Comparison of ENCODE assay signal across 25 mouse cellular contexts in genomic region chr16:93189412-93189811, GRCm38 (mm10).
DNase-seq lines count a peak whose midpoint lies in the region; ATAC-seq and TF ChIP-seq lines count a peak whose summit lies in the region.
"Had no signal": no experiment of that assay in that cellular context is flagged by ENCODE, and none has a peak within 500 bp of the region (broad histone marks: within the 10 kb centered on the region; RNA-seq: fewer than 3 reads in every experiment).

No protein-coding gene starts in this region.

- no peak overlapping the region for H3ac ChIP-seq in myocyte (ENCODE audit: control insufficient read depth, insufficient read length)

- H3K4me1 ChIP-seq in forebrain, embryonic 12.5 days = no peaks in the 10 kb centered on the region
- no peaks in the 10 kb centered on the region for H3K4me1 ChIP-seq in stomach, postnatal 0 days (replicated peaks; ENCODE audit: control insufficient read depth, insufficient read depth)
- no peaks in the 10 kb centered on the region for H3K4me1 ChIP-seq in hindbrain, embryonic 14.5 days (replicated peaks; ENCODE audit: control insufficient read depth, insufficient read depth, low read length)
- H3K4me1 ChIP-seq: hindbrain, embryonic 10.5 days; limb, embryonic 15.5 days; midbrain, embryonic 15.5 days; stomach, embryonic 15.5 days had no signal

- peak; percentile 16 for DNase-seq in adrenal gland, postnatal 14 days
- DNase-seq in adrenal gland, postnatal 36 days = no peak
- peak; percentile 49 for DNase-seq in Muller cell, postnatal 12 days (ENCODE audit: inconsistent ontology term)
- peak; percentile 80 for DNase-seq in fibroblast of lung, adult 2 months (ENCODE audit: low read depth)
- DNase-seq in stomach, postnatal 0 days (ENCODE audit: low spot score) = no peak
- no peak for DNase-seq in hindbrain, embryonic 14.5 days (ENCODE audit: low spot score)
- DNase-seq: cerebellum, adult 11-12 months; cerebellum, postnatal 14 days; gastrocnemius, postnatal 10 days; heart, adult 11 months; kidney, adult 2 months; thymus, adult 18-20 months had no signal

- no peak overlapping the region for H3K4me3 ChIP-seq in myocyte
- no peak overlapping the region for H3K4me3 ChIP-seq in forebrain, embryonic 12.5 days (replicated peaks)
- H3K4me3 ChIP-seq in stomach, postnatal 0 days (ENCODE audit: low read depth, low read length) = no peak overlapping the region
- H3K4me3 ChIP-seq in hindbrain, embryonic 14.5 days (replicated peaks; ENCODE audit: low read length) = no peak overlapping the region
- H3K4me3 ChIP-seq: hindbrain, embryonic 10.5 days; left cerebral cortex, adult 2 months; limb, embryonic 15.5 days; liver, embryonic 15.5 days; midbrain, embryonic 15.5 days; stomach, embryonic 15.5 days had no signal

- no peaks in the 10 kb centered on the region for H3K27me3 ChIP-seq in myocyte (ENCODE audit: control insufficient read depth, insufficient read depth, insufficient read length)
- no peaks in the 10 kb centered on the region for H3K27me3 ChIP-seq in forebrain, embryonic 12.5 days
- no peaks in the 10 kb centered on the region for H3K27me3 ChIP-seq in stomach, postnatal 0 days (ENCODE audit: control insufficient read depth, insufficient read depth, low read length)
- H3K27me3 ChIP-seq in hindbrain, embryonic 14.5 days (ENCODE audit: control insufficient read depth, insufficient read depth, low read length) = no peaks in the 10 kb centered on the region
- H3K27me3 ChIP-seq: CH12.LX; limb, embryonic 15.5 days; midbrain, embryonic 15.5 days; stomach, embryonic 15.5 days had no signal

- 83% methylated on average over 5 of the region's 5 CpGs for WGBS in forebrain, embryonic 12.5 days
- 79% methylated on average over 5 of the region's 5 CpGs for whole genome bisulfite sequencing in stomach, postnatal 0 days
- WGBS in hindbrain, embryonic 14.5 days = 90% methylated on average over 5 of the region's 5 CpGs

- no peaks in the 10 kb centered on the region for H3K79me2 ChIP-seq in myocyte (ENCODE audit: control insufficient read depth, insufficient read depth)

- H3K36me3 ChIP-seq in myocyte (ENCODE audit: control insufficient read depth, insufficient read depth) = no peaks in the 10 kb centered on the region
- no peaks in the 10 kb centered on the region for H3K36me3 ChIP-seq in forebrain, embryonic 12.5 days (replicated peaks)
- H3K36me3 ChIP-seq in stomach, postnatal 0 days (ENCODE audit: control insufficient read depth, insufficient read depth, low read length) = no peaks in the 10 kb centered on the region
- no peaks in the 10 kb centered on the region for H3K36me3 ChIP-seq in hindbrain, embryonic 14.5 days (replicated peaks; ENCODE audit: control insufficient read depth, insufficient read depth)
- H3K36me3 ChIP-seq: G1E; hindbrain, embryonic 10.5 days; limb, embryonic 15.5 days; liver, embryonic 15.5 days; midbrain, embryonic 15.5 days; stomach, embryonic 15.5 days had no signal

- TF ChIP-seq CTCF in stomach, postnatal 0 days (IDR thresholded peaks at IDR 0.05; ENCODE audit: low read depth) = no peak

- no peak for TF ChIP-seq EP300 in stomach, postnatal 0 days (optimal IDR thresholded peaks at IDR 0.05)

- no peak for TF ChIP-seq POLR2A in myocyte (IDR thresholded peaks at IDR 0.05; ENCODE audit: insufficient read length, low read depth)

- H3K27ac ChIP-seq in forebrain, embryonic 12.5 days = no peak overlapping the region
- no peak overlapping the region for H3K27ac ChIP-seq in stomach, postnatal 0 days (replicated peaks)
- no peak overlapping the region for H3K27ac ChIP-seq in hindbrain, embryonic 14.5 days
- H3K27ac ChIP-seq: hindbrain, embryonic 10.5 days; kidney, postnatal 0 days; left cerebral cortex, adult 2 months; limb, embryonic 15.5 days; liver, embryonic 15.5 days; midbrain, embryonic 15.5 days; stomach, embryonic 15.5 days had no signal

- no peak for ATAC-seq in forebrain, embryonic 12.5 days (ENCODE audit: low FRiP score)
- ATAC-seq in stomach, postnatal 0 days (ENCODE audit: low FRiP score, low TSS enrichment) = no peak
- ATAC-seq in hindbrain, embryonic 14.5 days (ENCODE audit: low FRiP score) = no peak
- ATAC-seq: forebrain, embryonic 14.5 days; midbrain, embryonic 15.5 days had no signal

- no peaks in the 10 kb centered on the region for H3K9me3 ChIP-seq in forebrain, embryonic 12.5 days
- H3K9me3 ChIP-seq in stomach, postnatal 0 days (ENCODE audit: control insufficient read depth, low read length) = no peaks in the 10 kb centered on the region
- no peaks in the 10 kb centered on the region for H3K9me3 ChIP-seq in hindbrain, embryonic 14.5 days (ENCODE audit: control insufficient read depth, low read length)
- H3K9me3 ChIP-seq: G1E; hindbrain, embryonic 10.5 days; limb, embryonic 15.5 days; liver, embryonic 15.5 days; midbrain, embryonic 15.5 days; stomach, embryonic 15.5 days had no signal

- no peak overlapping the region for H3K4me2 ChIP-seq in myocyte (ENCODE audit: low read depth)
- no peak overlapping the region for H3K4me2 ChIP-seq in forebrain, embryonic 12.5 days
- no peak overlapping the region for H3K4me2 ChIP-seq in stomach, postnatal 0 days (replicated peaks; ENCODE audit: low read depth)
- H3K4me2 ChIP-seq in hindbrain, embryonic 14.5 days (replicated peaks) = no peak overlapping the region
- H3K4me2 ChIP-seq: heart, embryonic 11.5 days; limb, embryonic 15.5 days; liver, embryonic 15.5 days; midbrain, embryonic 15.5 days; stomach, embryonic 15.5 days had no signal

- H3K9ac ChIP-seq in forebrain, embryonic 12.5 days = no peak overlapping the region
- no peak overlapping the region for H3K9ac ChIP-seq in stomach, postnatal 0 days (ENCODE audit: low read length)
- H3K9ac ChIP-seq in hindbrain, embryonic 14.5 days = no peak overlapping the region
- H3K9ac ChIP-seq: limb, embryonic 15.5 days; liver, embryonic 15.5 days; midbrain, embryonic 15.5 days; stomach, embryonic 15.5 days had no signal

TF ChIP-seq in myocyte, 11 proteins besides CTCF, POLR2A, EP300 and RAD21:
- TF ChIP-seq MYOG (IDR thresholded peaks at IDR 0.05; ENCODE audit: control insufficient read depth in 1 of 3, insufficient read depth in 1 of 3, insufficient read length in 2 of 3, low read depth in 2 of 3) = no peak
- peak; percentile 66; the same call in 1 of the 2 replicates for TF ChIP-seq CEBPB (IDR thresholded peaks at IDR 0.05; ENCODE audit: insufficient read depth, poor library complexity, severe bottlenecking)

Comparison
In these comparisons a context has a peak if more than half of its experiments do, and no peak if none do; other contexts are left out.
1. DNase-seq: peak in adrenal gland, postnatal 14 days (single experiment), Muller cell, postnatal 12 days (single experiment) and fibroblast of lung, adult 2 months (single experiment); none in adrenal gland, postnatal 36 days (0 of 2), stomach, postnatal 0 days (single experiment) and hindbrain, embryonic 14.5 days (single experiment).